Mouse (Mus musculus): ENCODE measurements around the gene 9330161L09Rik.

GRCm38 (mm10) chr12:103367171-103367570, 40.4 kb downstream of the 9330161L09Rik start:
- TF ChIP-seq CTCF (conservative IDR thresholded peaks at IDR 0.05; ENCODE audit: low read length) (no peak), POU5F1 (IDR thresholded peaks at IDR 0.05; ENCODE audit: borderline replicate concordance, low read length) (no peak)
